In genomic region chr14:121600538-121600937, GRCm38 (mm10) we compare ENCODE assay signal across 16 mouse cellular contexts.
"Had no signal": no experiment of that assay in that cellular context is flagged by ENCODE, and none has a peak within 500 bp of the region (broad histone marks: within the 10 kb centered on the region; RNA-seq: fewer than 3 reads in every experiment).

No protein-coding gene starts in this region.

- H3K4me3 ChIP-seq: neural tube, embryonic 13.5 days; neural tube, embryonic 15.5 days; stomach, embryonic 15.5 days had no signal

- H3K9ac ChIP-seq: neural tube, embryonic 13.5 days; neural tube, embryonic 15.5 days; stomach, embryonic 15.5 days had no signal

- H3K27me3 ChIP-seq: neural tube, embryonic 13.5 days; neural tube, embryonic 15.5 days; stomach, embryonic 15.5 days had no signal

- H3K27ac ChIP-seq: neural tube, embryonic 13.5 days; neural tube, embryonic 15.5 days; stomach, embryonic 15.5 days; stomach, postnatal 0 days had no signal

- H3K4me2 ChIP-seq: neural tube, embryonic 13.5 days; neural tube, embryonic 15.5 days; stomach, embryonic 15.5 days had no signal

- H3K4me1 ChIP-seq: neural tube, embryonic 13.5 days; neural tube, embryonic 15.5 days; stomach, embryonic 15.5 days had no signal

- DNase-seq: retina, postnatal 1 day; right cerebral cortex, adult 18-20 months; right cerebral cortex, postnatal 14 days; right cerebral cortex, postnatal 25 days; right cerebral cortex, postnatal 4 days; spleen, adult 18-20 months; thymus, adult 18-20 months; thymus, adult 2 months; thymus, postnatal 14 days; thymus, postnatal 25 days; thymus, postnatal 36 days; thymus, postnatal 4 days had no signal

- H3K36me3 ChIP-seq: neural tube, embryonic 13.5 days had no signal

- H3K9me3 ChIP-seq: neural tube, embryonic 13.5 days; neural tube, embryonic 15.5 days; stomach, embryonic 15.5 days had no signal
